10 mouse cellular contexts compared by ENCODE assay signal in genomic region chr8:87811399-87812068, GRCm38 (mm10).
DNase-seq lines count a peak whose midpoint lies in the region; ATAC-seq and TF ChIP-seq lines count a peak whose summit lies in the region.
"Had no signal": no experiment of that assay in that cellular context is flagged by ENCODE, and none has a peak within 500 bp of the region (broad histone marks: within the 10 kb centered on the region; RNA-seq: fewer than 3 reads in every experiment).

No protein-coding gene starts in this region.

- H3K4me1 ChIP-seq in lung, adult 2 months (ENCODE audit: control insufficient read depth, insufficient read depth, low read length), result no peaks in the 10 kb centered on the region
- peaks cover 25% of the 10 kb centered on the region for H3K4me1 ChIP-seq in forebrain, embryonic 15.5 days
- peaks cover 8% of the 10 kb centered on the region; the same call in 1 of the 2 replicates for H3K4me1 ChIP-seq in hindbrain, embryonic 11.5 days (replicated peaks; ENCODE audit: control insufficient read depth, insufficient read depth, low read length)

- WGBS in lung, adult 2 months, result 64% methylated on average over 17 of the region's 17 CpGs
- 36% methylated on average over 17 of the region's 17 CpGs for WGBS in forebrain, embryonic 15.5 days
- WGBS in hindbrain, embryonic 11.5 days, result 81% methylated on average over 17 of the region's 17 CpGs

- no peaks in the 10 kb centered on the region for H3K27me3 ChIP-seq in forebrain, embryonic 15.5 days
- H3K27me3 ChIP-seq in hindbrain, embryonic 11.5 days (ENCODE audit: control insufficient read depth, insufficient read depth, low read length), result no peaks in the 10 kb centered on the region
- H3K27me3 ChIP-seq: lung, embryonic 15.5 days had no signal

- no peak for TF ChIP-seq POLR2A in lung, adult 2 months (IDR thresholded peaks at IDR 0.05; ENCODE audit: borderline replicate concordance, extremely low read depth, low read depth, low read length)

- no peak overlapping the region for H3K9ac ChIP-seq in forebrain, embryonic 15.5 days (replicated peaks)
- H3K9ac ChIP-seq in hindbrain, embryonic 11.5 days (ENCODE audit: low read depth, low read length), result no peak overlapping the region
- H3K9ac ChIP-seq: lung, embryonic 15.5 days had no signal

- ATAC-seq in forebrain, embryonic 15.5 days (replicated peaks), result peak; percentile 88
- ATAC-seq in hindbrain, embryonic 11.5 days (ENCODE audit: low FRiP score), result peak; percentile 45; the same call in 1 of the 2 replicates
- no peak for ATAC-seq in granulocyte monocyte progenitor cell, adult 5-6 weeks (replicated peaks; ENCODE audit: poor library complexity, severe bottlenecking)

- peak; percentile 20 to 55 for DNase-seq in lung, postnatal 4 days
- DNase-seq in lung, adult 2 months, result no peak
- no peak for DNase-seq in hindbrain, embryonic 11.5 days (ENCODE audit: low spot score)
- DNase-seq in left cerebral cortex, postnatal 10 days (ENCODE audit: extremely low spot score in 1 of 2, low spot score in 2 of 2), result peak; percentile 78
- DNase-seq in right cerebral cortex, adult 2 months (ENCODE audit: low spot score in 2 of 2), result peak; percentile 71 to 80
- DNase-seq in thymus, postnatal 10 days (ENCODE audit: low spot score in 2 of 2), result no peak

- no peaks in the 10 kb centered on the region for H3K36me3 ChIP-seq in forebrain, embryonic 15.5 days
- no peaks in the 10 kb centered on the region for H3K36me3 ChIP-seq in hindbrain, embryonic 11.5 days (ENCODE audit: control insufficient read depth, insufficient read depth, low read length)
- H3K36me3 ChIP-seq: lung, embryonic 15.5 days had no signal

- peak overlapping the region; percentile 19 for H3K4me2 ChIP-seq in forebrain, embryonic 15.5 days (replicated peaks)
- H3K4me2 ChIP-seq in hindbrain, embryonic 11.5 days (replicated peaks; ENCODE audit: low read depth, low read length), result no peak overlapping the region
- H3K4me2 ChIP-seq: lung, embryonic 15.5 days had no signal

- no peak for TF ChIP-seq CTCF in lung, adult 2 months (IDR thresholded peaks at IDR 0.05; ENCODE audit: insufficient read depth, low read length)

- intact Hi-C loops in left cerebral cortex, postnatal 10 days (cut with DNase I), result no loop called here

- H3K4me3 ChIP-seq in lung, adult 2 months (replicated peaks; ENCODE audit: extremely low read depth, low read depth, low read length), result no peak overlapping the region
- H3K4me3 ChIP-seq in forebrain, embryonic 15.5 days, result no peak overlapping the region
- no peak overlapping the region for H3K4me3 ChIP-seq in hindbrain, embryonic 11.5 days (ENCODE audit: low read depth, low read length)
- H3K4me3 ChIP-seq: erythroblast, embryonic 14.5 days; lung, embryonic 15.5 days had no signal

- H3K9me3 ChIP-seq in forebrain, embryonic 15.5 days, result no peaks in the 10 kb centered on the region
- H3K9me3 ChIP-seq in hindbrain, embryonic 11.5 days (ENCODE audit: control insufficient read depth, low read length), result no peaks in the 10 kb centered on the region
- H3K9me3 ChIP-seq: lung, embryonic 15.5 days had no signal

- peak overlapping the region; percentile 71 for H3K27ac ChIP-seq in forebrain, embryonic 15.5 days (replicated peaks)
- H3K27ac ChIP-seq in hindbrain, embryonic 11.5 days (ENCODE audit: low read depth, low read length), result no peak overlapping the region; the same call in 1 of the 2 replicates
- H3K27ac ChIP-seq: lung, embryonic 15.5 days had no signal

Comparison
In these comparisons a context has a peak if more than half of its experiments do, and no peak if none do; other contexts are left out.
1. DNase-seq: peak in lung, postnatal 4 days (2 of 2), left cerebral cortex, postnatal 10 days (2 of 2) and right cerebral cortex, adult 2 months (2 of 2); none in lung, adult 2 months (single experiment), hindbrain, embryonic 11.5 days (single experiment) and thymus, postnatal 10 days (0 of 2).